Mouse (Mus musculus) frontal cortex, adult 2 months (tissue): ENCODE results near the gene Rev3l. TPM values are rescaled to one million over a fixed set of nuclear protein-coding genes. Genes with fewer than 3 reads are reported as not detected.
A peak's percentile ranks its signal among the peaks of the same experiment; 100 is the strongest.
"Not testable (repeated sequence)": the region's sequence is repeated elsewhere in the genome, so short reads cannot be mapped to it uniquely, and the experiment has no call there.

Source experiments
- DNase-seq, 2 experiments: peaks; one replicate each; pipeline ENCODE4 v3.0.0; 2022; ENCODE audit warnings: low spot score in 1 of 2; ENCODE audit errors: extremely low spot score in 1 of 2
- polyA plus RNA-seq: library from polyadenylated mRNA; depleted of rRNA; stranded (reverse); fragments of >200 nt; gene quantifications from 2 replicates; pipeline ENCODE4 v1.2.3, GENCODE M21; 2012; rRNA removed

Gene Rev3l
- polyA plus RNA-seq, 1 experiment: 50.0 TPM

DNA sequence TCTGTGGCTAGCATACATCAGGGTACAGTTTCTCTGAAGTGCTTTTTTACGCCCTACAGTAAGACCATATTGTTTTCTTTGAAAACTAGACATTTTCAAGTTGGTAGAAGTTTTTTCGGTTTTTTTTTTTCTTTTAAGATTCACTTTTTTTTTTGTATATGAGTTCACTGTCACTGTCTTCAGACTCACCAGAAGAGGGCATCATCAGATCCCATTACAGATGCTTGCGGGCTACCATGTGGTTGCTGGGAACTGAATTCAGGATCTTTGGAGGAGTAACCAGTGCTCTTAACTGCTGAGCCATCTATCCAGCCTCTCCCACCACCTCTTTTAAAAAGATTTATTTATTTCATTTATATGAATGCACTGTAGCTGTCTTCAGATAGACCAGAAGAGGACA is 45.0 kb downstream of the Rev3l start:
- DNase-seq: no peak

DNA sequence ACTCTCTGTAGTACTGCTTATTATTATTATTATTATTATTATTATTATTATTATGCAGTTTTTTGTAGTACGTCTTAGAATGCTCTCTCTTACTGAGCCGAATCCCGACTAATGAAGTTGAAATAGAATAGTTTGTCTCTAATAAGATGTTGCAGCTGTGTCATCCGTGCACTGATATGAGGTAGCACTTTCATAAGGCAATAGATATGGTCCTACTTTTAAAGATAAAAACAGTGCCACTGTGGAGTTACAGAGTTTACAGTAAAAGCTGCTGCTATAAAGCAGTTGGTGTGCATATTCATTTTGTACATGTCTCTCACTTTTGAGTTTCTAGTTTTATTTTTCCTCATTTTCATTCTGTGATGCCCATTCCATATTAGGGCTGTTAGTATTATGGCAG is 46.4 kb downstream of the Rev3l start:
- DNase-seq: no peak

DNA sequence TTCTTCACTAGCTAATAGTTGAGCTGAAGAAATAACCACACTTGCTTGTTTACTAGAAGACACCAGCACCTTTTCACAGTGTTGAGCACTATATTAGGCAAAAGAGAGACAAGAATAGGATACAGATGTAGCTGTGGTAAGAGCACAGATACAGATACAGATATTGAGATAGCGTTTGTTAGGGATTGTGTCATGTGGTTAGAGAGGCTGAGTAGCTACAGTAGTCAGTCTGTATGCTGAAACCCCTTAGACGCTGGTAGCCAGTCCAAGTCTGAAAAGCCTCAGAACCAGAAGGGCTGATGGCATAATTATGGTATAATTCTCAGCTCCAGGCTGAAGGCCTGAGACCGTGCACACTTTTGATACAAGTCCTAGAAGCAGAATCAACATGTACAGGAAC is 53.3 kb downstream of the Rev3l start:
- DNase-seq: no peak

DNA sequence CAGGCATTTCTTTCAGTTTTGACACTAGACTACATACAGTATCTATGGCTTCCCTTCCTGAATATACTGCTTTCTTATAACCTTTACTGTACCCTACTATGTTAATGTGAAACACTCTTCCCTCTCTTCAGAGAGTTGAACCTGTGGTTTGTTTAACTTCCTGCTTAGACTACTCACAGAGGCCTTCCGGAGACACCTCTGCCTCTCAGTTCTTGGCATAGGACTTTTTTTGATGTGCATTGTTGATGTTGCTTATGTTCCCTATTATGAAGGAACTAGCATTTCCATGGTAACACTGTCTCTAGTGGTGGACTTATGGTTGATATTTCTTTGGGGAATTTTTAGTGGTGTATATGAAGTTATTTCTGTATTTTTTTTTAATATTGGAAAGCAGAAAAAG is 61.4 kb downstream of the Rev3l start:
- DNase-seq: no peak

DNA sequence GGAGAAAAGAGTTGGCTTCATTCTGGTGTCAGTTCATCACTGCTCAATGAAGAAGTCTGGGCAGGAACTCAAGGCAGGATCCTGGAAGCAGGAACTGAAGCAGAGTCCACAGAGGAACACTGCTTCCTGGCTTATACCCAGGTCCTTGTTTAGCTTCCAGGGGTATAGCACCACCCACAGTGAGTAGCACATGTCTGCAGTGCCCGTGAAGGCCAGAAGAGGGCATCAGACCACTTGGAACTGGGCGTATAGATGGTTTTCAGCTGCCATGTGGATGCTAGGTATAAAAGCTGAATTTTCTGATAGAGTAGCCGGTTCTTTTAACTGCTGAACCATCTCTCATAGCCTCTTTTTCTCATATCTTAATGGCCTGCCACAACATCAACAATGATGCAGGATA is 79.6 kb downstream of the Rev3l start:
- DNase-seq: peak in 1 of 2 experiments; percentile 11

DNA sequence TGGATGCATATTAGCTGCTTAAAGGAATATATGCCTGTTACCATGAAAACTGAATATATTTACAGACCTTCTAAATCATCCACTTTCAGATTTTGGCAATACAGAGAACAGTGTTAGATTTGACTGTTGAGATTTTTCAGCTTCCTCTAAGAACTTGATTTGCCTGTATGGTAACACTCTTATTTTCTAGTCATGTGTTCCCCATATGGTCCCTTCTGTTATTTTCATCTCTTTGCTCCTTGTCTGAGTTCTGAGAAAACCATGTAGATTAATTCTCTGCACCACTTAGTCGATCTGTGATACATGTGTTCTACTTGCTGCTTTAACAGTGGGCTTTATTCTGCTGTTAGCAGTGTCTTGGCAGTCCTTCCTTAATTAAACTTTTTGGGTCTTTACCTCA is 110.7 kb downstream of the Rev3l start:
- no peak for DNase-seq

DNA sequence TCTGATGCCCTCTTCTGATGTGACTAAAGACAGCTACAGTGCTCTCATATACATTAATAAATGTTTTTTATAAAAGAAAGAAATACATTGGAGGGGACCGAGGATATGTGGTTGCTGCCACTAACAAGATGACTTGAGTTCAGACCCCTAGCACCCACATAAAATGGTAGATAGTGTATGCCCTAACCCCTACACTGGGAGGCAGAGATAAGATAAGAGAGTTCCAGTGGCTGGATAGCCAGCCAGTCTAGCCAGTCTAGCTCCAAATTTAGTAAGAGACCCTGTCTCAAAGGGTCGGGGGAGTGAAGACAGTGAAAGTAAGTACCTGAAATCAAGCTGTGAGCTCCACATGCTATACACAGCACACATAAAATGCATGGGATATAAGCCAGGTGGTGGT is 133.6 kb downstream of the Rev3l start:
- DNase-seq: no peak

DNA sequence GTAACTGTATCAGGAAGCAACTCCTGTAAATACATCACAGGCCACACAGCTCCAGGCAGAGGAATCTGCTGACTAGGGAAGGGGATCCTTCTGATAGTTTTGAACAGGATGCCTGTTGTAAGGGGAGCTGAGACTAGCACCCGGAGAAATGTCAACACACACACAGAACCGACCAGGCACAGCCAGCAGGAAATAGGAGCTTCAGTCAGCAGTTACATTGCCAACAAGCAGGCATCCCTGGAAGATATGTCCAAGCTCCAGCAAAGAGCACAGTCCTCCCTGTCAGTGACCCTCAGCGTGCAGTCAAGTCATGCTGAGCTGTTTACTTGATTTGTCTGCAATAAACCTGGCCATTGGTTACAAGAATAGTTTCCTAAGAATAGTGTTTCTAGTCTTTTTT is 156.7 kb downstream of the Rev3l start:
- no peak for DNase-seq

DNA sequence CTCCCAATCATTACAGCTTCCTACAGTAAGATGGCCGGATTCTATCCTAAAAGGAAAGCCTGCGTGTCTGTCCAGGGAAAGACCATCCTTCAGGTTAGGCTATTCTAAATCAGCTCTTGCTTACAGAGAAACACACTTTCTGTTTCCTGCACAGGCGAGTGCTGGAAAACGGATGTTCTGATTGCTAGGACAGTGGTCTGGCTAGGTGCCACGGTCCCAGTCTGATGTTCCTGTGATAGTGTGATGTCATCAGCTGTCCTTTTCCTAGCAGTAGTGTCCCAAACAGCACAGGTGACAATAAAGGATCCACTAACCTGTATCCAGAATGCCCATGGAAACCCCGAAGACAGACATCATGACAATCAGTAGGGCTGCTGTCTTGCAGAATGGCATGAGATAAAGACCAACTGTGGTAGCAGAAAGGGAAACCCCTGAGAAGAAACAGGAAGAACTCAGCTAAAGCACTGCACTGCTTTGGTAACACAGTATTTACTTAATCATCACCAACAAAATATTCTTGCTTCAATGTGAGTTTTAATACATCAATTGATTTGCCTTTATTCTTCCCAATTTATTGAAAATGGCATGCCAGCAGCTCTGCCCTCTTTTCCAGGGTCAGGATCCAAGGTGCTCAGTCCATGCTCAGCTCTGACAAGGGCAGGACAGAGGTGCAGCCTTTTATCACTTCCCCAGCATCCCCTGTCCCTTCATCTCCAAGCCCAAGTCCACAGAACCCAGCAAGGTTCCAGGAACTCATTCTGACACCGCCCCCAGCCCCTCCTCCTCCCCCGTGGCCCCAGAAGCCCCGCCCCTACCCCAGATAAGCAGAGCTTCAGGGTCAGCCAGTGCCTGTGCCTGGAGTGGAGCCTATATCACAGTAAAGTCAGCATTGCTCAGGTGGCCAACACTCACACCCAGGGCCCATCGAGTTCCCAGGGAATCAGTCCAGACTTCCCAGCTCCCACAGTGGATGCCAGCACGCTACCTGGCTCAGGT is 162.1 kb downstream of the Rev3l start:
- no peak for DNase-seq

DNA sequence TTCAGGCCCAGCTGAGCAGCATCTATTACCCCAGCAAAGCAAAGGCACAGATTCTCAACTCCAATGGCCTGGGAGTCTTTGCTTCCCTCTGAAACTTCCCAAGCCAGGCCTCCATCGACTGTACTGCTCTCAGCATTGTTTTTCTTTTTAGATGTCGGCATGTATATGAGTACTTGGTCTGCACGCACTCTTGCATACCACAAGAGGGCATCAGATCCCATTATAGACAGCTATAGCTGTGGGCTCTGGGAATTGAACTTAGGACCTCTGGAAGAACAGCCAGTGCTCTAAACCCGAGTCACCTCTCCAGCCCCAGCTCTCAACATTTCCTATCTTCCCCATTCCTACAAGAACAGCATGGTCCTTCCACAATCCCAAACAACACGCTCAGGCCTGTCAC is 164.6 kb downstream of the Rev3l start:
- DNase-seq: no peak

DNA sequence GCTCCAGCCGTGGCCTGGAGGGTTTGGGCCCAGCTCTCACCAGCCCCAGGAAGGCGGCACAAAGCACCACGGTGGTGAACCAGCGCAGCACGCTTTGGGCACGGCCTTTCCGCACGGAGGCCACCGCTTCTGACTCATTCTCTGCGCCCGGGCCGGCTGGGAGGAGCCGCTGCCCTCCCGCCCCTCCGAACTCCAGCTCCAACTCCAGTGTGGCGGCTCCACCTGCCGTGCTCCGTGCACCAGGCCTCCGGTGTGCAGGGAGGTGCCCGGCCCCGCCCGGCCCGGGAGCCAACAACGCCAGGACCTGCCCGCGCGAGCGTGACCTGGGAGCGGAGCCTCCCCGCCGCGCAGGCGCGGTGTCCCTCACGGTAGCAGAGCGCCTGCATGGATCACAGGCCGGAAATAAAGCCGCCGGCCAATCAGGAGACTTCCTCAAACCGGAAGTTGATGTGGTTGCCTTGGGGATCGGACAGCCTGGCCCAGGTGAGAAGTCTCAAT is 167.0 kb downstream of the Rev3l start, which contains the start of gene Mfsd4b4:
Gene Mfsd4b4, minus strand, starts transcription at position 365 of the 498 bp plus-strand sequence.
- DNase-seq: peak; percentile 76 to 89

DNA sequence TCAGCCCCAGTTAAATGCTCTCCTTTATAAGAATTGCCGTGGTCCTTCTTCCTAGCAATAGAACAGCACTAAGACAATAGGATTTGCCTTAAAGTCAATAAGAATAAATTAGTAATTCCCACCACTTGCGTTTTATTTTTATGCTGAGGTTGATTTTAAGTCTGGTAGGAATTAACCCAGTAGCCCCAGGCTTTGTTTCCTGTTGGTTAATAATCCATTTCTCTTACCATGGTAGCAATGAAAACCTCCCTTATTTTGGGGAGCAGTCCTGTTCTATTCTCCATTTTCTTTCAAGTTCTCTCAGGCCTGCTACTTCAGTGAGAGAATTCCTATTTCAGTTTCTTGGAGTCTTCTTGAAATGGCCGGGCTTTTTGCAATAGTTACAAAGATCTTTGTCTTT is 172.3 kb downstream of the Rev3l start:
- no peak for DNase-seq

DNA sequence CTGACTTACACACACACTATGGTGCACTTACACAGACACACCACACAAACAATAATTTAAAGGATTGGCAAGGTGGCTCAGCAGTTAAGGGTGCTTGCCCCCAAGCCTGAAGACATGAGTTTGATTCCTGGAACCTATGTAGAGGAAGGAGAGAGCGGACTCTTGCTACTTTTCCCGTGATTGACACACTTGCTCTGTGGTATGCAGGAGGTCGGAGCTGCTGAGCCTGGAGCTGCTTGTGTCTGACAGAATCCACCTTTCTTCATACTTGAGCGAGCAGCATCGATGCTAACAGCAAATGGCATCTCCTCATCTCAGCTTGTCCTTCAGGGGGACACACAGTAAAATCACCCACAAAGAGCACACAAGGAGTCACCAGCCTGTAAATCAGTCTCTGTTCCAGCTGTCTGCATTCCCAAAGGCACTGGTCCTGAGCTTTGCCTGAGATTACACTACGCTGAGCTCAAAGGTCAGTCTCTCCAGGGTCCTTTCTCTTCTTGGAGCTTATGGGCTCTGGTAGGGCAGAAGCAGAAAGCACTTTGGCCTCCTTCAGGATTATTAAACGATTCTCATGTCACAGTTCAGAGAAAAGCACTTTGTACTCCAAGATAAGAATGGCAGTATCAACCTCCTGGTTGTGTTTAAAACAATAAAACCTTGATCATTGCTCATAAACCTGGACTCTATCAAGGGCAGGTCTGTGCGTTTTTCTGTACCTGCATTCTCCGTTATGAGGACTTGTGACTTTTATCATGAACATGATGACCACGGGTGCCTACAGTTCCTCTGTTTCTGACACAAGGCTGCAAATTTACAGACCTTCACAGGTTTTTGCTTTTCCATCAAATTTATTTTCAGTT is 175.1 kb downstream of the Rev3l start:
- no peak for DNase-seq

DNA sequence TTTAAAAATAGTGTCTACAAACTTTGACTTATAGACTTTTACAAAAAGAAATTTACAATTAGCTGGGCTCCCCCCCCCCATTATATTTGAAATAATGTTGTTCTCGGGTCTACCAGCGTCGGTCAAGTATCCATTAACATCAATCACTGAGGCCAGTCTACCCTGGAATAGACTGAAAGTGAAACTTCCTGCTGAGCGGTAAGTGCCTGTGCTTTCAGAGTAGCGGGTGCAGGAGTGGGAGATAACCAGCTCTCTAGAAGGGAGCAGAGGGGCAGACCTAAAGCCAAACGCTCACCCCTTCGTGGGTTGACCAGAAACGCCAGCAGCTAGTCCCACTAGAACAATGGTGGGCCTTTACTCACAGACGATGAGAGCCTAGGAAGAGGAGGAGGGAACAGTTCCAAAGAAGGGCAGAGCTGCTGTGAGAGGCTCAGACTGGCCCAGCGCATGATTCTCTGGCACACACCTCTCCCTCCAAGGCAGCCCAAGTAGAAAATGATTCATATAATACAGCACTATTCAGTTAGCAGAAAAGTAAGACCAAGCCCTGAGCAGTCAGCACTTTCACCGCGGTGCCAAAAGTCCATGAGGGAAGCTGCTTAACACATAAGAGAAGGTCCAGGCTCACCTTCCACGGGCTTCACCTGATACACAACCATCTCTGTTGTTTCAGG is 177.0 kb downstream of the Rev3l start:
- DNase-seq: no peak

DNA sequence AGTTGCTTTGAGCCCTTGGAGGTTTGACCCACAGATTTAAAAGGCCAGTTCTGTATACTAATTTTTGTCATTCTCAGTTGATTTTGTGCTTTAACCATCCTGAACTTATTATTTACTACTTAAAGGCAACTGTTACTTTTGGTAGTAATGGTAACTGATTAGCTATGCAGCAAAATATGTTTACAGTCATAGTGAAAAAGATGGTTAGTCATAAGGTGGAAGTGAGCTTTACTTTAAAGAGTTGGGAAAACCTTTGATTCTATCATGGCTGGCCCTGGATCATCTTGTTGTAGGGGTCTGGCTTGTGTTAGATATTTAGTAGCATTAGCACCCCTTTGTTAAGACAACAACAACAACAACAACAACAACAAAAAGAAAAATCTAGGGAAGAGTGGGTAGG is 180.7 kb downstream of the Rev3l start:
- no peak for DNase-seq

DNA sequence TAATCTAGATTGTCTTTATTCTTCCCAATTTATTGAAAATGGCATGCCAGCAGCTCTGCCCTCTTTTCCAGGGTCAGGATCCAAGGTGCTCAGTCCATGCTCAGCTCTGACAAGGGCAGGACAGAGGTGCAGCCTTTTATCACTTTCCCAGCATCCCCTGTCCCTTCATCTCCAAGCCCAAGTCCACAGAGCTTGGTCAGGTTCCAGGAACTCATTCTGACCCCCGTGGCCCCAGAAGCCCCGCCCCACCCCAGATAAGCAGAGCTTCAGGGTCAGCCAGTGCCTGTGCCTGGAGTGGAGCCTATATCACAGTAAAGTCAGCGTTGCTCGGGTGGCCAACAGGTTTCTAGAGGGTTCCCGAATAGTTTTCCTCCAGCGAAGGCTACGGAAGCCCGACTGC is 192.6 kb downstream of the Rev3l start:
- DNase-seq: not testable (repeated sequence)

Other genes starting within 250 kb of the Rev3l start
- 1.7 and 2.8 TPM in 2 replicates for gene Traf3ip2, start 119.2 kb upstream of the Rev3l start, polyA plus RNA-seq
- gene Mfsd4b4, start 167.1 kb downstream of the Rev3l start, polyA plus RNA-seq: 10.3 and 11.1 TPM in 2 replicates
- gene Mfsd4b2, start 194.8 kb downstream of the Rev3l start, polyA plus RNA-seq: not detected in 2 replicates
- not detected in 2 replicates for gene Mfsd4b3, start 228.0 kb downstream of the Rev3l start, polyA plus RNA-seq